Mouse (Mus musculus) adrenal gland, adult (tissue): ENCODE results near the gene Colec11.

Source experiments
- DNase-seq, 2 experiments: peaks; one replicate each; pipeline ENCODE4 v3.0.0; 2022 to 2023; ENCODE audit warnings: low spot score in 1 of 2; ENCODE audit not compliant: inconsistent age in 2 of 2

Gene Colec11

GRCm38 (mm10) chr12:28603494-28603893 lies 19.7 kb downstream of the Colec11 start:
- DNase-seq = no peak

GRCm38 (mm10) chr12:28602259-28602658 lies 20.9 kb downstream of the Colec11 start:
- peak; percentile 41 to 65 for DNase-seq

GRCm38 (mm10) chr12:28598526-28598991 lies 24.6 kb downstream of the Colec11 start:
- DNase-seq = no peak

- DNase-seq = no peak
Measured at GRCm38 (mm10) chr12:28598110-28598509, 25.1 kb downstream of the Colec11 start.

- no peak for DNase-seq
Measured at GRCm38 (mm10) chr12:28597699-28598098, 25.5 kb downstream of the Colec11 start.

- no peak for DNase-seq
Measured at GRCm38 (mm10) chr12:28596851-28597250, 26.3 kb downstream of the Colec11 start.

- no peak for DNase-seq
Measured at GRCm38 (mm10) chr12:28590428-28590827, 32.7 kb downstream of the Colec11 start.

GRCm38 (mm10) chr12:28589090-28589868 lies 33.9 kb downstream of the Colec11 start:
- DNase-seq = peak; percentile 82 to 95

- no peak for DNase-seq
Measured at GRCm38 (mm10) chr12:28587949-28588348, 35.2 kb downstream of the Colec11 start.

- DNase-seq = no peak
Measured at GRCm38 (mm10) chr12:28584036-28584435, 39.1 kb downstream of the Colec11 start.

- no peak for DNase-seq
Measured at GRCm38 (mm10) chr12:28582423-28582822, 40.8 kb downstream of the Colec11 start, which contains the start of gene Allc. TSS of gene Allc (minus strand) at chr12:28582523.

GRCm38 (mm10) chr12:28579132-28579531 lies 44.0 kb downstream of the Colec11 start:
- DNase-seq = peak in 1 of 2 experiments; percentile 50

GRCm38 (mm10) chr12:28578147-28578546 lies 45.0 kb downstream of the Colec11 start:
- no peak for DNase-seq

GRCm38 (mm10) chr12:28575366-28576070 lies 47.7 kb downstream of the Colec11 start:
- no peak for DNase-seq

- no peak for DNase-seq
Measured at GRCm38 (mm10) chr12:28572241-28572640, 50.9 kb downstream of the Colec11 start.

- no peak for DNase-seq
Measured at GRCm38 (mm10) chr12:28552299-28552698, 70.9 kb downstream of the Colec11 start, which contains the start of gene Dcdc2c. TSS of gene Dcdc2c (minus strand) at chr12:28552399.

- no peak for DNase-seq
Measured at GRCm38 (mm10) chr12:28551775-28552174, 71.4 kb downstream of the Colec11 start.

- no peak for DNase-seq
Measured at GRCm38 (mm10) chr12:28548887-28549286, 74.3 kb downstream of the Colec11 start.
